Mouse (Mus musculus) ES-E14 (cell line): Measurements from ENCODE around the gene Cadm1.

Experiments used
- CHD2 ChIP-seq: IDR thresholded peaks from 2 replicates; pipeline ENCODE4 v1.6.1; 2014; ENCODE audit warnings: mild to moderate bottlenecking, low read depth, low read length, inconsistent platforms
- HCFC1 ChIP-seq: IDR thresholded peaks from 2 replicates; pipeline ENCODE4 v1.6.1; 2012; ENCODE audit warnings: low read length, inconsistent platforms, borderline replicate concordance; ENCODE audit not compliant: insufficient read depth
- MAFK ChIP-seq: IDR thresholded peaks from 2 replicates; pipeline ENCODE4 v1.6.1; 2014; ENCODE audit warnings: mild to moderate bottlenecking, low read depth, low read length, inconsistent platforms; ENCODE audit not compliant: insufficient read depth
- ZNF384 ChIP-seq: IDR thresholded peaks from 2 replicates; pipeline ENCODE4 v1.6.1; 2012; ENCODE audit warnings: low read depth, low read length, inconsistent platforms

- TF ChIP-seq CHD2 (no peak), MAFK (no peak), ZNF384 (no peak), HCFC1 (no peak)
These were observed 45.5 kb upstream of the Cadm1 start for GRCm38 (mm10) chr9:47484506-47484905.
